Mouse (Mus musculus): ENCODE results near the gene Gm17617.

- TF ChIP-seq ZNF384 (IDR thresholded peaks at IDR 0.05; ENCODE audit: low read depth, low read length) (no peak), POLR2A (IDR thresholded peaks at IDR 0.05; ENCODE audit: control insufficient read depth in 1 of 2, insufficient read depth in 1 of 2, low read depth in 1 of 2, low read length in 2 of 2, poor library complexity in 1 of 2) (no peak), CHD2 (IDR thresholded peaks at IDR 0.05; ENCODE audit: low read length) (no peak), HCFC1 (IDR thresholded peaks at IDR 0.05; ENCODE audit: low read depth, low read length) (no peak)
These were observed 44.7 kb upstream of the Gm17617 start for GRCm38 (mm10) chr13:55177903-55178496.
